In genomic region chr13:102625836-102626340, GRCm38 (mm10) we compare ENCODE assay signal across 8 mouse cellular contexts.
DNase-seq lines count a peak whose midpoint lies in the region; ATAC-seq and TF ChIP-seq lines count a peak whose summit lies in the region.

No protein-coding gene starts in this region.

- peak overlapping the region; percentile 4; the same call in 1 of the 2 replicates for H3K27ac ChIP-seq in forebrain, embryonic 10.5 days
- no peak overlapping the region for H3K27ac ChIP-seq in forebrain, embryonic 11.5 days (ENCODE audit: low read depth, low read length)
- H3K27ac ChIP-seq in kidney, postnatal 0 days = peak overlapping the region; percentile 85
- peak overlapping the region; percentile 33; the same call in 1 of the 2 replicates for H3K27ac ChIP-seq in hindbrain, embryonic 14.5 days
- peak overlapping the region; percentile 54; the same call in 1 of the 2 replicates for H3K27ac ChIP-seq in neural tube, embryonic 11.5 days (ENCODE audit: low read depth, low read length)

- H3K4me1 ChIP-seq in forebrain, embryonic 10.5 days = peaks cover 22% of the 10 kb centered on the region
- no peaks in the 10 kb centered on the region for H3K4me1 ChIP-seq in forebrain, embryonic 11.5 days (replicated peaks; ENCODE audit: control insufficient read depth, insufficient read depth, low read length)
- 0 out of 2 replicates have a peak, but pooled peaks cover 14% of the 10 kb centered on the region for H3K4me1 ChIP-seq in kidney, postnatal 0 days (replicated peaks; ENCODE audit: insufficient read depth, low read length)
- 0 out of 2 replicates have a peak, but pooled peaks cover 4% of the 10 kb centered on the region for H3K4me1 ChIP-seq in hindbrain, embryonic 14.5 days (replicated peaks; ENCODE audit: control insufficient read depth, insufficient read depth, low read length)
- peaks cover 4% of the 10 kb centered on the region for H3K4me1 ChIP-seq in neural tube, embryonic 11.5 days (ENCODE audit: control insufficient read depth, insufficient read depth, low read length)

- 70% methylated on average over 5 of the region's 5 CpGs for WGBS in forebrain, embryonic 10.5 days
- 75% methylated on average over 5 of the region's 5 CpGs for WGBS in forebrain, embryonic 11.5 days
- WGBS in kidney, postnatal 0 days = 17% methylated on average over 5 of the region's 5 CpGs
- 66% methylated on average over 5 of the region's 5 CpGs for WGBS in hindbrain, embryonic 14.5 days
- 37% methylated on average over 5 of the region's 5 CpGs for WGBS in neural tube, embryonic 11.5 days

- no peak overlapping the region for H3K4me3 ChIP-seq in forebrain, embryonic 10.5 days
- H3K4me3 ChIP-seq in forebrain, embryonic 11.5 days (ENCODE audit: low read depth, low read length) = no peak overlapping the region
- no peak overlapping the region for H3K4me3 ChIP-seq in kidney, postnatal 0 days (replicated peaks; ENCODE audit: low read depth, low read length)
- no peak overlapping the region for H3K4me3 ChIP-seq in hindbrain, embryonic 14.5 days (replicated peaks; ENCODE audit: low read length)
- H3K4me3 ChIP-seq in neural tube, embryonic 11.5 days (ENCODE audit: low read depth, low read length) = no peak overlapping the region

- TF ChIP-seq CTCF in kidney, postnatal 0 days (IDR thresholded peaks at IDR 0.05; ENCODE audit: low read depth) = no peak

- ATAC-seq in forebrain, embryonic 11.5 days (replicated peaks; ENCODE audit: low FRiP score) = no peak
- 0 out of 2 replicates have a peak, but pooled peaks have one; percentile 42 for ATAC-seq in kidney, postnatal 0 days (replicated peaks; ENCODE audit: low FRiP score, low read depth)
- no peak for ATAC-seq in hindbrain, embryonic 14.5 days (ENCODE audit: low FRiP score)
- ATAC-seq in neural tube, embryonic 11.5 days (ENCODE audit: insufficient read depth, low FRiP score, low TSS enrichment) = no peak
- no peak for ATAC-seq in megakaryocyte progenitor cell, adult 5-6 weeks (replicated peaks; ENCODE audit: poor library complexity)

- DNase-seq in forebrain, embryonic 10.5 days (ENCODE audit: extremely low spot score, low spot score) = no peak
- DNase-seq in forebrain, embryonic 11.5 days (ENCODE audit: low spot score) = no peak
- DNase-seq in kidney, postnatal 0 days (ENCODE audit: low spot score) = no peak
- DNase-seq in kidney, adult 8-10 months = no peak
- DNase-seq in hindbrain, embryonic 14.5 days (ENCODE audit: low spot score) = no peak
- no peak for DNase-seq in neural tube, embryonic 11.5 days (ENCODE audit: low spot score)
- no peak for DNase-seq in right cerebral cortex, postnatal 4 days

- H3K4me2 ChIP-seq in forebrain, embryonic 11.5 days (ENCODE audit: low read depth, low read length, severe bottlenecking) = no peak overlapping the region
- no peak overlapping the region for H3K4me2 ChIP-seq in kidney, postnatal 0 days (ENCODE audit: low read length)
- no peak overlapping the region for H3K4me2 ChIP-seq in hindbrain, embryonic 14.5 days (replicated peaks)
- no peak overlapping the region for H3K4me2 ChIP-seq in neural tube, embryonic 11.5 days (ENCODE audit: low read depth)

- H3K27me3 ChIP-seq in forebrain, embryonic 10.5 days (ENCODE audit: poor library complexity, severe bottlenecking) = peaks cover 4% of the 10 kb centered on the region; the same call in 1 of the 2 replicates
- H3K27me3 ChIP-seq in forebrain, embryonic 11.5 days (ENCODE audit: control insufficient read depth, insufficient read depth, low read length) = no peaks in the 10 kb centered on the region
- no peaks in the 10 kb centered on the region for H3K27me3 ChIP-seq in kidney, postnatal 0 days (ENCODE audit: insufficient read depth, low read length)
- no peaks in the 10 kb centered on the region for H3K27me3 ChIP-seq in hindbrain, embryonic 14.5 days (ENCODE audit: control insufficient read depth, insufficient read depth, low read length)
- no peaks in the 10 kb centered on the region for H3K27me3 ChIP-seq in neural tube, embryonic 11.5 days (ENCODE audit: control insufficient read depth, insufficient read depth, low read length)

- no peak overlapping the region for H3K9ac ChIP-seq in forebrain, embryonic 11.5 days (ENCODE audit: low read length)
- no peak overlapping the region for H3K9ac ChIP-seq in kidney, postnatal 0 days (ENCODE audit: low read depth, low read length)
- H3K9ac ChIP-seq in hindbrain, embryonic 14.5 days = no peak overlapping the region
- H3K9ac ChIP-seq in neural tube, embryonic 11.5 days (ENCODE audit: low read length) = no peak overlapping the region

- H3K36me3 ChIP-seq in forebrain, embryonic 10.5 days (replicated peaks) = no peaks in the 10 kb centered on the region
- H3K36me3 ChIP-seq in forebrain, embryonic 11.5 days (ENCODE audit: control insufficient read depth, insufficient read depth, low read length) = no peaks in the 10 kb centered on the region
- no peaks in the 10 kb centered on the region for H3K36me3 ChIP-seq in kidney, postnatal 0 days (ENCODE audit: insufficient read depth, low read length)
- H3K36me3 ChIP-seq in hindbrain, embryonic 14.5 days (replicated peaks; ENCODE audit: control insufficient read depth, insufficient read depth) = no peaks in the 10 kb centered on the region
- H3K36me3 ChIP-seq in neural tube, embryonic 11.5 days (ENCODE audit: control insufficient read depth, insufficient read depth, low read length) = no peaks in the 10 kb centered on the region

- H3K9me3 ChIP-seq in forebrain, embryonic 10.5 days = no peaks in the 10 kb centered on the region
- H3K9me3 ChIP-seq in forebrain, embryonic 11.5 days (ENCODE audit: control insufficient read depth, low read length) = no peaks in the 10 kb centered on the region
- H3K9me3 ChIP-seq in kidney, postnatal 0 days (replicated peaks; ENCODE audit: low read length) = no peaks in the 10 kb centered on the region
- no peaks in the 10 kb centered on the region for H3K9me3 ChIP-seq in hindbrain, embryonic 14.5 days (ENCODE audit: control insufficient read depth, low read length)
- H3K9me3 ChIP-seq in neural tube, embryonic 11.5 days (ENCODE audit: control insufficient read depth, low read length) = no peaks in the 10 kb centered on the region
